ENCODE assay signal across 9 mouse cellular contexts in genomic region chr19:7420108-7420507, GRCm38 (mm10). TPM values are rescaled to one million over a fixed set of nuclear protein-coding genes. Genes with fewer than 3 reads are reported as not detected.
DNase-seq lines count a peak whose midpoint lies in the region; ATAC-seq lines count a peak whose summit lies in the region.
"Had no signal": no experiment of that assay in that cellular context is flagged by ENCODE, and none has a peak within 500 bp of the region (broad histone marks: within the 10 kb centered on the region; RNA-seq: fewer than 3 reads in every experiment).

No protein-coding gene starts in this region.

- H3K4me3 ChIP-seq in kidney, embryonic 15.5 days (replicated peaks): no peak overlapping the region
- peak overlapping the region; percentile 81 for H3K4me3 ChIP-seq in embryonic facial prominence, embryonic 12.5 days
- H3K4me3 ChIP-seq in forebrain, embryonic 16.5 days (replicated peaks; ENCODE audit: low read length): peak overlapping the region; percentile 83
- H3K4me3 ChIP-seq in midbrain, embryonic 11.5 days (ENCODE audit: low read depth, low read length): peak overlapping the region; percentile 98

- ATAC-seq in kidney, embryonic 15.5 days (replicated peaks; ENCODE audit: low FRiP score): no peak
- ATAC-seq in embryonic facial prominence, embryonic 12.5 days (ENCODE audit: insufficient number of reproducible peaks, insufficient read depth, low FRiP score, low TSS enrichment): no peak
- ATAC-seq in forebrain, embryonic 16.5 days: no peak
- no peak for ATAC-seq in midbrain, embryonic 11.5 days (ENCODE audit: low FRiP score)
- ATAC-seq: Patski had no signal

- H3K27ac ChIP-seq in kidney, embryonic 15.5 days: no peak overlapping the region
- no peak overlapping the region for H3K27ac ChIP-seq in embryonic facial prominence, embryonic 12.5 days
- H3K27ac ChIP-seq in forebrain, embryonic 16.5 days (ENCODE audit: low read length): peak overlapping the region; percentile 98
- H3K27ac ChIP-seq in midbrain, embryonic 11.5 days (ENCODE audit: low read depth, low read length): peak overlapping the region; percentile 25; the same call in 1 of the 2 replicates

- no peak for DNase-seq in kidney, postnatal 10 days
- DNase-seq in midbrain, embryonic 11.5 days (ENCODE audit: low spot score, missing footprints): peak; percentile 86
- no peak for DNase-seq in gastrocnemius, postnatal 36 days
- DNase-seq in adrenal gland, adult 18-20 months (ENCODE audit: low spot score in 2 of 2): no peak
- DNase-seq: left cerebral cortex, postnatal 4 days had no signal

- no peaks in the 10 kb centered on the region for H3K9me3 ChIP-seq in kidney, embryonic 15.5 days (replicated peaks)
- H3K9me3 ChIP-seq in embryonic facial prominence, embryonic 12.5 days: no peaks in the 10 kb centered on the region
- H3K9me3 ChIP-seq in forebrain, embryonic 16.5 days (ENCODE audit: control insufficient read depth, low read length): no peaks in the 10 kb centered on the region
- no peaks in the 10 kb centered on the region for H3K9me3 ChIP-seq in midbrain, embryonic 11.5 days (ENCODE audit: control insufficient read depth, low read length)

- peaks cover 84% of the 10 kb centered on the region for H3K4me1 ChIP-seq in kidney, embryonic 15.5 days
- H3K4me1 ChIP-seq in embryonic facial prominence, embryonic 12.5 days: peaks cover 73% of the 10 kb centered on the region
- peaks cover 68% of the 10 kb centered on the region for H3K4me1 ChIP-seq in forebrain, embryonic 16.5 days (replicated peaks; ENCODE audit: control insufficient read depth, insufficient read depth, low read length)
- H3K4me1 ChIP-seq in midbrain, embryonic 11.5 days (ENCODE audit: control insufficient read depth, insufficient read depth, low read length): peaks cover 59% of the 10 kb centered on the region

- H3K4me2 ChIP-seq in kidney, embryonic 15.5 days: peak overlapping the region; percentile 75; the same call in 1 of the 2 replicates
- peak overlapping the region; percentile 64 for H3K4me2 ChIP-seq in embryonic facial prominence, embryonic 12.5 days (replicated peaks)
- H3K4me2 ChIP-seq in forebrain, embryonic 16.5 days (ENCODE audit: low read length): peak overlapping the region; percentile 70
- H3K4me2 ChIP-seq in midbrain, embryonic 11.5 days: peak overlapping the region; percentile 75

- H3K36me3 ChIP-seq in kidney, embryonic 15.5 days: peaks cover 50% of the 10 kb centered on the region
- H3K36me3 ChIP-seq in embryonic facial prominence, embryonic 12.5 days: peaks cover 53% of the 10 kb centered on the region
- no peaks in the 10 kb centered on the region for H3K36me3 ChIP-seq in forebrain, embryonic 16.5 days (ENCODE audit: control insufficient read depth, insufficient read depth)
- H3K36me3 ChIP-seq in midbrain, embryonic 11.5 days (ENCODE audit: control insufficient read depth, insufficient read depth, low read length): peaks cover 16% of the 10 kb centered on the region

- 61% methylated on average over 12 of the region's 12 CpGs for WGBS in kidney, embryonic 15.5 days
- 56% methylated on average over 12 of the region's 12 CpGs for WGBS in embryonic facial prominence, embryonic 12.5 days
- 51% methylated on average over 12 of the region's 12 CpGs for WGBS in forebrain, embryonic 16.5 days
- 68% methylated on average over 12 of the region's 12 CpGs for WGBS in midbrain, embryonic 11.5 days

- H3K9ac ChIP-seq in kidney, embryonic 15.5 days: 0 out of 2 replicates have a peak overlapping the region, but pooled peaks have one; percentile 5
- H3K9ac ChIP-seq in embryonic facial prominence, embryonic 12.5 days: peak overlapping the region; percentile 98
- H3K9ac ChIP-seq in forebrain, embryonic 16.5 days (replicated peaks; ENCODE audit: low read depth, low read length): peak overlapping the region; percentile 97
- peak overlapping the region; percentile 100 for H3K9ac ChIP-seq in midbrain, embryonic 11.5 days (ENCODE audit: low read length)

- H3K27me3 ChIP-seq in kidney, embryonic 15.5 days: no peaks in the 10 kb centered on the region
- H3K27me3 ChIP-seq in embryonic facial prominence, embryonic 12.5 days: no peaks in the 10 kb centered on the region
- no peaks in the 10 kb centered on the region for H3K27me3 ChIP-seq in forebrain, embryonic 16.5 days (replicated peaks; ENCODE audit: control insufficient read depth, insufficient read depth, low read length)
- no peaks in the 10 kb centered on the region for H3K27me3 ChIP-seq in midbrain, embryonic 11.5 days (ENCODE audit: control insufficient read depth, insufficient read depth, low read length)
- H3K27me3 ChIP-seq: Patski had no signal

- intact Hi-C loops in gastrocnemius, postnatal 36 days (cut with DNase I): loop anchor here (2.0 to 10.0 kb wide), 2 partner anchors 157 to 355 kb away; no protein-coding TSS in a partner anchor

RNA-seq across cellular contexts. Expression of gene 2700081O15Rik, which starts 2.7 kb away (rescaled TPM):
- polyA plus RNA-seq in kidney, embryonic 15.5 days (2015; fragmentation: Nextera tagmentation; extraction: Ambion mirVana): 6.0 and 7.4 TPM in 2 replicates
- polyA plus RNA-seq in embryonic facial prominence, embryonic 12.5 days (2016; fragmentation: Nextera tagmentation; extraction: Ambion mirVana): 12.5 and 13.3 TPM in 2 replicates
- 22.8 and 25.8 TPM in 2 replicates for polyA plus RNA-seq in forebrain, embryonic 16.5 days (2015; fragmentation: Nextera tagmentation; extraction: Ambion mirVana)
- 12.3 and 13.2 TPM in 2 replicates for polyA plus RNA-seq in midbrain, embryonic 11.5 days (2014; fragmentation: Nextera tagmentation; extraction: Ambion mirVana)
- 1 to 10 TPM; 5.7 to 6.2 TPM for total RNA-seq in gastrocnemius, postnatal 36 days (2021)
- 10 to 100 TPM; 17.1 to 20.0 TPM for total RNA-seq in adrenal gland, adult 18-20 months (2021)

RNA-seq across cellular contexts. Expression of gene Spindoc, which starts 37.3 kb away (rescaled TPM):
- 31.5 and 33.9 TPM in 2 replicates for polyA plus RNA-seq in kidney, embryonic 15.5 days (2015; fragmentation: Nextera tagmentation; extraction: Ambion mirVana)
- 40.3 and 46.1 TPM in 2 replicates for polyA plus RNA-seq in embryonic facial prominence, embryonic 12.5 days (2016; fragmentation: Nextera tagmentation; extraction: Ambion mirVana)
- polyA plus RNA-seq in forebrain, embryonic 16.5 days (2015; fragmentation: Nextera tagmentation; extraction: Ambion mirVana): 35.8 and 39.4 TPM in 2 replicates
- 23.2 and 25.3 TPM in 2 replicates for polyA plus RNA-seq in midbrain, embryonic 11.5 days (2014; fragmentation: Nextera tagmentation; extraction: Ambion mirVana)
- 1 to 10 TPM; 7.0 to 7.1 TPM for total RNA-seq in gastrocnemius, postnatal 36 days (2021)
- total RNA-seq in adrenal gland, adult 18-20 months (2021): 10 to 100 TPM; 19.9 to 22.7 TPM

Comparison
In these comparisons a context has a peak if more than half of its experiments do, and no peak if none do; other contexts are left out.
1. H3K27ac ChIP-seq: peak in forebrain, embryonic 16.5 days (single experiment) and midbrain, embryonic 11.5 days (single experiment); none in kidney, embryonic 15.5 days (single experiment) and embryonic facial prominence, embryonic 12.5 days (single experiment).
2. H3K9ac ChIP-seq: peak in every context shown above with its lines; median percentile 100 in midbrain, embryonic 11.5 days; 98 in embryonic facial prominence, embryonic 12.5 days; 97 in forebrain, embryonic 16.5 days; 5 in kidney, embryonic 15.5 days.
3. Peak in every context shown above with its lines, with median percentiles within 50 percentile points of each other: H3K4me2 ChIP-seq.